Comparison of ENCODE assay signal across 19 mouse cellular contexts in the genomic region with DNA sequence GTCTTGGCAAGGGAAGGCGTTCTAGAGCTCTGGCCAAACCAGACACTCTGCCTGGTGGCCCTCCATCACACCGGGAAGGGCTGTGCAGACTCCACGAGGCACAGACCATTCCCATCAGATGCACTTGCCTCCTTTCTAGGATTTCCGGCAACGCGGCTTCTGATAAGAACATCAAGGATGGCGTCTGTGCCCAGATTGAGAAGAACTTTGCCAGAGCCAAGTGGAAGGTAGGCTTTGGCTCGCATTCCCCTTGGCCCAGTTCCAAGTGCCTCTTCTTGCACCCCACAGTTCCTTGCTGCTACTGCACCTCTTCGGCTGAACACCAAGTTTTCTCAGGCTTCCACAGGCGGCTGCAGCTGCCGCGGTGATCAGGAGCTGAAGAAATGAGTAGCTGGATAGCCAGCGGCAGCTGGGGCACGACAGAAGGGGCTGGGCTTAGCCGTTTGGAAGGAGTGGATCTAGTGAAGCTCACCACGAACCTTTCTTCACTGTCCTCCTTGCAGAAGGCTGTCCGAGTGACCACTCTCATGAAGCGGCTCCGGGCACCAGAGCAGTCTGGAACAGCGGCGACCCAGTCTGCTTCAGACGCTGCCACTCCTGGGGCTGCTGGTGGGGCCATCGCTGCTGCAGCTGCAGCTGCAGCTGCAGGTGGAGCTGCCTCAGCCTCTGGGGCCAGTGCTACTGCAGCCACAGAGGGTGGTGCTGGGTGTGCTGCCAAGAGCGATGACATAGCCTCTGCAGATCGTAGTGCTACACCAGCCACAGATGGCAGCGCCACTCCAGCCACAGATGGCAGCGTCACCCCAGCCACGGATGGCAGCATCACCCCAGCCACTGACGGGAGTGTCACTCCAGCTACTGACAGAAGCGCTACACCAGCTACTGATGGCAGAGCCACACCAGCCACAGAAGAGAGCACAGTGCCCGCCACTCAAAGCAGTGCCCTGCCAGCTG. TPM values are rescaled to one million over a fixed set of nuclear protein-coding genes. Genes with fewer than 3 reads are reported as not detected.
DNase-seq lines count a peak whose midpoint lies in the region; ATAC-seq lines count a peak whose summit lies in the region.
"Had no signal": no experiment of that assay in that cellular context is flagged by ENCODE, and none has a peak within 500 bp of the region (broad histone marks: within the 10 kb centered on the region; RNA-seq: fewer than 3 reads in every experiment).

No protein-coding gene starts in this region.

- H3K9ac ChIP-seq in embryonic facial prominence, embryonic 14.5 days (ENCODE audit: low read depth, low read length), result no peak overlapping the region
- H3K9ac ChIP-seq: forebrain, embryonic 13.5 days; hindbrain, embryonic 14.5 days; kidney, embryonic 15.5 days; lung, embryonic 15.5 days had no signal

- peaks cover 4% of the 10 kb centered on the region for H3K4me1 ChIP-seq in embryonic facial prominence, embryonic 14.5 days (ENCODE audit: control insufficient read depth, insufficient read depth, low read length)
- peaks cover 27% of the 10 kb centered on the region for H3K4me1 ChIP-seq in embryonic facial prominence, embryonic 10.5 days
- H3K4me1 ChIP-seq in megakaryocyte, embryonic 14.5 days, result peaks cover 41% of the 10 kb centered on the region

- H3K9me3 ChIP-seq in embryonic facial prominence, embryonic 14.5 days (ENCODE audit: control insufficient read depth, low read length), result no peaks in the 10 kb centered on the region
- H3K9me3 ChIP-seq in embryonic facial prominence, embryonic 10.5 days, result no peaks in the 10 kb centered on the region
- H3K9me3 ChIP-seq in megakaryocyte, embryonic 14.5 days, result no peaks in the 10 kb centered on the region
- H3K9me3 ChIP-seq: forebrain, embryonic 13.5 days; kidney, embryonic 15.5 days; lung, embryonic 15.5 days; midbrain, embryonic 10.5 days had no signal

- no peaks in the 10 kb centered on the region for H3K27me3 ChIP-seq in embryonic facial prominence, embryonic 14.5 days (replicated peaks; ENCODE audit: control insufficient read depth, insufficient read depth, low read length)
- H3K27me3 ChIP-seq in embryonic facial prominence, embryonic 10.5 days (replicated peaks; ENCODE audit: low read depth, poor library complexity, severe bottlenecking), result no peaks in the 10 kb centered on the region
- peaks cover 32% of the 10 kb centered on the region for H3K27me3 ChIP-seq in megakaryocyte, embryonic 14.5 days (replicated peaks)
- H3K27me3 ChIP-seq: forebrain, embryonic 13.5 days; kidney, embryonic 15.5 days; lung, embryonic 15.5 days had no signal

- H3K27ac ChIP-seq in embryonic facial prominence, embryonic 14.5 days (replicated peaks; ENCODE audit: low read depth, low read length), result no peak overlapping the region
- H3K27ac ChIP-seq in embryonic facial prominence, embryonic 10.5 days (replicated peaks), result no peak overlapping the region
- H3K27ac ChIP-seq: forebrain, embryonic 13.5 days; hindbrain, embryonic 14.5 days; kidney, embryonic 15.5 days; lung, embryonic 15.5 days; midbrain, embryonic 10.5 days had no signal

- no peaks in the 10 kb centered on the region for H3K36me3 ChIP-seq in embryonic facial prominence, embryonic 14.5 days (ENCODE audit: control insufficient read depth, insufficient read depth, low read length)
- peaks cover 5% of the 10 kb centered on the region; the same call in 1 of the 2 replicates for H3K36me3 ChIP-seq in embryonic facial prominence, embryonic 10.5 days (replicated peaks)
- no peaks in the 10 kb centered on the region for H3K36me3 ChIP-seq in megakaryocyte, embryonic 14.5 days (replicated peaks; ENCODE audit: low read length)
- H3K36me3 ChIP-seq: kidney, embryonic 15.5 days; lung, embryonic 15.5 days had no signal

- no peak overlapping the region for H3K4me2 ChIP-seq in embryonic facial prominence, embryonic 14.5 days (ENCODE audit: low read depth, low read length)
- H3K4me2 ChIP-seq: forebrain, embryonic 13.5 days; hindbrain, embryonic 14.5 days; kidney, embryonic 15.5 days; lung, embryonic 15.5 days had no signal

- DNase-seq in embryonic facial prominence, embryonic 14.5 days (ENCODE audit: low spot score), result peak; percentile 23
- no peak for DNase-seq in embryonic facial prominence, embryonic 10.5 days (ENCODE audit: low spot score)
- DNase-seq in cerebellum, postnatal 10 days, result peak; percentile 77 to 79
- DNase-seq in kidney, adult 9 months, result no peak
- DNase-seq in c-Kit-positive CD71-positive TER-119-positive erythroid progenitor cells, embryonic 14.5 days (ENCODE audit: low spot score), result no peak
- DNase-seq: layer of hippocampus, postnatal 36 days; liver; spleen, adult 18-20 months had no signal

- H3K4me3 ChIP-seq in embryonic facial prominence, embryonic 14.5 days (ENCODE audit: low read depth, low read length), result no peak overlapping the region
- H3K4me3 ChIP-seq in embryonic facial prominence, embryonic 10.5 days, result no peak overlapping the region
- peak overlapping the region; percentile 29 for H3K4me3 ChIP-seq in megakaryocyte, embryonic 14.5 days (replicated peaks)
- H3K4me3 ChIP-seq: forebrain, embryonic 13.5 days; kidney, embryonic 15.5 days; lung, embryonic 15.5 days; midbrain, embryonic 10.5 days had no signal

- no peak for ATAC-seq in embryonic facial prominence, embryonic 14.5 days (ENCODE audit: low read depth)
- no peak for ATAC-seq in megakaryocyte, adult 5-6 weeks (ENCODE audit: poor library complexity, severe bottlenecking)
- ATAC-seq in megakaryocyte-erythroid progenitor cell, adult 5-6 weeks (replicated peaks; ENCODE audit: low FRiP score, low TSS enrichment, poor library complexity, severe bottlenecking), result peak; percentile 60
- ATAC-seq: forebrain, embryonic 13.5 days had no signal

- 86% methylated on average over 30 of the region's 31 CpGs for WGBS in embryonic facial prominence, embryonic 14.5 days
- WGBS in embryonic facial prominence, embryonic 10.5 days, result 92% methylated on average over 31 of the region's 31 CpGs

RNA-seq across cellular contexts. Expression of gene Traip, which starts 2.4 kb away (rescaled TPM):
- 15.5 and 23.4 TPM in 2 replicates for polyA plus RNA-seq in embryonic facial prominence, embryonic 14.5 days (2014; fragmentation: Nextera tagmentation; extraction: Ambion mirVana)
- polyA plus RNA-seq in embryonic facial prominence, embryonic 10.5 days (2016; fragmentation: Nextera tagmentation; extraction: Ambion mirVana), result 38.8 and 41.5 TPM in 2 replicates
- 1.0 and 1.2 TPM in 2 replicates for polyA plus RNA-seq in megakaryocyte, embryonic 14.5 days (2012; ENCODE audit: insufficient read depth, low replicate concordance)
- 4.9 and 9.4 TPM in 2 replicates for total RNA-seq in megakaryocyte, adult 5-6 weeks (2015)
- total RNA-seq in megakaryocyte, adult 5-6 weeks (2017), result 12.0 and 15.8 TPM in 2 replicates
- total RNA-seq in megakaryocyte-erythroid progenitor cell, adult 5-6 weeks (2014; fragmentation: Nextera tagmentation), result 22.4 and 31.0 TPM in 2 replicates
- total RNA-seq in megakaryocyte-erythroid progenitor cell, adult 5-6 weeks (2017), result 17.2 and 18.4 TPM in 2 replicates

RNA-seq across cellular contexts. Expression of gene Camkv, which starts 12.0 kb away (rescaled TPM):
- 2.2 and 2.6 TPM in 2 replicates for polyA plus RNA-seq in embryonic facial prominence, embryonic 14.5 days (2014; fragmentation: Nextera tagmentation; extraction: Ambion mirVana)
- polyA plus RNA-seq in embryonic facial prominence, embryonic 10.5 days (2016; fragmentation: Nextera tagmentation; extraction: Ambion mirVana), result 7.6 and 7.9 TPM in 2 replicates
- polyA plus RNA-seq in megakaryocyte, embryonic 14.5 days (2012; ENCODE audit: insufficient read depth, low replicate concordance), result not detected in 2 replicates
- not detected in 2 replicates for total RNA-seq in megakaryocyte, adult 5-6 weeks (2015)
- 0.04 TPM in 1 of 2 replicates, not detected in the other for total RNA-seq in megakaryocyte, adult 5-6 weeks (2017)
- total RNA-seq in megakaryocyte-erythroid progenitor cell, adult 5-6 weeks (2014; fragmentation: Nextera tagmentation), result 0.22 TPM in 1 of 2 replicates, not detected in the other
- total RNA-seq in megakaryocyte-erythroid progenitor cell, adult 5-6 weeks (2017), result not detected in 2 replicates

RNA-seq across cellular contexts. Expression of gene Actl11, which starts 19.2 kb away (rescaled TPM):
- polyA plus RNA-seq in embryonic facial prominence, embryonic 14.5 days (2014; fragmentation: Nextera tagmentation; extraction: Ambion mirVana), result not detected in 2 replicates
- polyA plus RNA-seq in embryonic facial prominence, embryonic 10.5 days (2016; fragmentation: Nextera tagmentation; extraction: Ambion mirVana), result not detected in 2 replicates
- not detected in 2 replicates for polyA plus RNA-seq in megakaryocyte, embryonic 14.5 days (2012; ENCODE audit: insufficient read depth, low replicate concordance)
- not detected in 2 replicates for total RNA-seq in megakaryocyte, adult 5-6 weeks (2015)
- not detected in 2 replicates for total RNA-seq in megakaryocyte, adult 5-6 weeks (2017)
- total RNA-seq in megakaryocyte-erythroid progenitor cell, adult 5-6 weeks (2014; fragmentation: Nextera tagmentation), result not detected in 2 replicates
- not detected in 2 replicates for total RNA-seq in megakaryocyte-erythroid progenitor cell, adult 5-6 weeks (2017)
- total RNA-seq: ES-E14; layer of hippocampus, postnatal 36 days had no signal
- polyA plus RNA-seq: brain, embryonic 14.5 days; forebrain, embryonic 13.5 days; heart, embryonic 14.5 days; hindbrain, embryonic 14.5 days; kidney, embryonic 15.5 days; lung, embryonic 15.5 days; midbrain, embryonic 10.5 days had no signal

RNA-seq across cellular contexts. Expression of gene Uba7, which starts 27.8 kb away (rescaled TPM):
- polyA plus RNA-seq in embryonic facial prominence, embryonic 14.5 days (2014; fragmentation: Nextera tagmentation; extraction: Ambion mirVana), result 25.5 and 28.1 TPM in 2 replicates
- polyA plus RNA-seq in embryonic facial prominence, embryonic 10.5 days (2016; fragmentation: Nextera tagmentation; extraction: Ambion mirVana), result 10.3 and 11.9 TPM in 2 replicates
- 78.9 and 91.5 TPM in 2 replicates for polyA plus RNA-seq in megakaryocyte, embryonic 14.5 days (2012; ENCODE audit: insufficient read depth, low replicate concordance)
- 37.5 and 44.3 TPM in 2 replicates for total RNA-seq in megakaryocyte, adult 5-6 weeks (2015)
- 35.6 and 43.2 TPM in 2 replicates for total RNA-seq in megakaryocyte, adult 5-6 weeks (2017)
- 111 and 114 TPM in 2 replicates for total RNA-seq in megakaryocyte-erythroid progenitor cell, adult 5-6 weeks (2014; fragmentation: Nextera tagmentation)
- 17.7 and 30.3 TPM in 2 replicates for total RNA-seq in megakaryocyte-erythroid progenitor cell, adult 5-6 weeks (2017)

RNA-seq across cellular contexts. Expression of gene Gm20661, which starts 35.3 kb away (rescaled TPM):
- polyA plus RNA-seq in embryonic facial prominence, embryonic 14.5 days (2014; fragmentation: Nextera tagmentation; extraction: Ambion mirVana), result 5.9 and 6.9 TPM in 2 replicates
- 2.9 and 4.4 TPM in 2 replicates for polyA plus RNA-seq in embryonic facial prominence, embryonic 10.5 days (2016; fragmentation: Nextera tagmentation; extraction: Ambion mirVana)
- 2.7 TPM in 1 of 2 replicates, not detected in the other for polyA plus RNA-seq in megakaryocyte, embryonic 14.5 days (2012; ENCODE audit: insufficient read depth, low replicate concordance)
- 0.18 TPM in 1 of 2 replicates, not detected in the other for total RNA-seq in megakaryocyte, adult 5-6 weeks (2015)
- not detected in 2 replicates for total RNA-seq in megakaryocyte, adult 5-6 weeks (2017)
- total RNA-seq in megakaryocyte-erythroid progenitor cell, adult 5-6 weeks (2014; fragmentation: Nextera tagmentation), result not detected in 2 replicates
- 0.42 TPM in 1 of 2 replicates, not detected in the other for total RNA-seq in megakaryocyte-erythroid progenitor cell, adult 5-6 weeks (2017)

Comparison
In these comparisons a context has a peak if more than half of its experiments do, and no peak if none do; other contexts are left out.
1. DNase-seq: peak in embryonic facial prominence, embryonic 14.5 days (single experiment) and cerebellum, postnatal 10 days (2 of 2); none in embryonic facial prominence, embryonic 10.5 days (single experiment), kidney, adult 9 months (single experiment) and c-Kit-positive CD71-positive TER-119-positive erythroid progenitor cells, embryonic 14.5 days (single experiment).